Mouse (Mus musculus) heart, adult 11 months (tissue): Measurements from ENCODE around the gene Stx11.

ENCODE experiments used
- DNase-seq: peaks from one replicate; pipeline ENCODE4 v3.0.0; 2022

Gene Stx11

DNA sequence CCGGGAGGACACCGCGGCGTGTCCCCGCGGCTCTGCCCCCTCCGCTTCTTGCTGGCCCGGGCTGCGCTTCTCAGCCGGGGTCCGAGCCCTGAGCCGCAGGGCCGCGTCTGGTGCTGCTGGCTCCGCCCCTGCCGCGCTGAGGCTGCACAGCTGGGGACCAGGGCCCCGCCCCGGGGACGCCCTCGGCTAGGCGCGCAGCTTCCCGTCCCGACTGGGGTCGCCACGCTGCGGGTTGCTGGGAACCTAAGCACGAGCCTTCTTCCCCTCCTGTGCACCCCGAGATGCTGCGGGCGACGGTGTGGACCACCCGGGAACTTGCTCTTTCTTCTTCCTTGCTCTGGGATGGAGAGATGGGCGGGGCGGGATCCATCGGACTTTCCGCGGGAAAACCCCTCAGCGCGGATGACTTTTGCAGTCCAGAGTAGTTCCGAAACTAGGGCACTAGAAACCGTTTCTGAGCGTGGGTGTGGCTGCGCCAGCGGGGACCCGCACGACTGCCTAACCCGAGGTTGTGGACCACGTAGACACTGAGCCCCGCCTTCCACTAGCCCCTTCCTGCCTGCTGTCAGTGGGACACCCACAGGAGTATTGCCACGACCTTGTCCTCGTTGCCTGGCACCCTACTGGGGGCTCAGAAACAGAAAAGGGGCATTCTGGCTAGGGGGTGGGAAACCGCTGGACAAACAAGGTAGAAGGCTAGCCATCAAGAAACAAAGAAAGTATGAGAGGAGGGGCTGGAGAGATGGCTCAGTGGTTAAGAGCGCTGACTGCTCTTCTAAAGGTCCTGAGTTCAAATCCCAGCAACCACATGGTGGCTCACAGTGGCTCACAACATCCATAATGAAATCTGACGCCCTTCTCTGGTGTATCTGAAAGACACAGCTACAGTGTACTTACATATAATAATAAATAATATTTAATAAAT is at the start of gene Stx11:
Gene Stx11 (minus strand): TSS at position 148 of the 925 bp plus-strand sequence.
- peak; percentile 98 for DNase-seq

DNA sequence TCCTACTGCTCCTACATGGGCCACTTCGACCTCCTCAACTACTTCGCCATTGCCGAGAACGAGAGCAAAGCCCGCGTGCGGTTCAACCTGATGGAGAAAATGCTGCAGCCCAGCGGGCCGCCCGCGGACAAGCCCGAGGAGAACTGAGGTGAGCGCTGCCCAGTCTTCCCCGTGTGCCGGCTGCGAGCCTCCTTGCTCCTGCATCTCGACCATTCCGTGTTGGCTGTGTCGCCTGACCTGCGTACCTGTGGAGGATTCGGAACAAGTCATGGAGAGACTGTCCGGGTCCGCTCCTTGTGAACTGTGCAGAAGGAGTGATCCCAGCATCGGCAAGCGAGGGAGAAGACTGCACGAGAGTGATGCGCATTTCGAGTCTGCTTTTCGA is 44.6 kb upstream of the Stx11 start:
- no peak for DNase-seq

DNA sequence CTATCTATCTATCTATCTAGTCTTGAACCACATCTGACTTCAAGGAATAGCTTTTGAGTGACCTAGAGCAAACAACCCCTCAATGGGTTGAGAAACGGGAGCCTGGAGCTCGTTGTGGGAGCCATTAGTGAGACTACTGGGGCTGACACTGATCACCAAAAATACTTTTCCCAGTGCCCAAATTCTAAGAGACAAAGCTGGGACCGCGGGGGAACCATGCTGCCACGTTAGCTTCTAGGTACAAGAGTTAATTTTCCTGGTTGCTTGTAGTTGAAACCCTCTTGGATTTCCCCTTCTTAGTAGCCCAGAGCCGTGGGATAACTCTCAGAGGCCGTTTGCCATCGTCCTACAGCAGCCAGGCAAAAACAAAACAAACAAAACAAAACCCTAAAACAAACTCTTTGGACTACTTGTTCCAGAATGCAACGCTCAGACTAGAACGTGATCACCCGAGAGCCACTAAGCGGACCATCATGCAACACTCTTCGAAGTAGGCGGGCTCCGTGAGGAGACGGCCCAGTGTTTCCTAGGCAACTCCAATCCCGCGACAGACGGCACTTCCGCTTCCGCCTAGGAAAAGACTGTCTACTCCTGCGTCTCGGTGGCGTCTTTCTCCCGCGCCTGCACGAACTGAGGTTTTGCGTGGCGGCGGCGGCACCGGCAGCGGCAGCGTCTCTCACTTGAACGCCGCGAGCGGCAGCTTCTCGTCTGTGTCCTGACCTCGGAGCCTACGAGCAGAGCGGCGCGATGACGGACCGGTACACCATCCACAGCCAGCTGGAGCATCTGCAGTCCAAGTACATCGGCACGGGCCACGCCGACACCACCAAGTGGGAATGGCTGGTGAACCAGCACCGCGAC is 44.0 kb upstream of the Stx11 start:
- DNase-seq, result peak; percentile 100

- peak; percentile 58 for DNase-seq
These were observed 40.9 kb upstream of the Stx11 start, which contains the start of gene Sf3b5 for GRCm38 (mm10) chr10:13005043-13005442. Gene Sf3b5, plus strand, starts transcription at chr10:13005343.

- peak; percentile 96 for DNase-seq
These were observed 32.8 kb upstream of the Stx11 start for GRCm38 (mm10) chr10:12996736-12997477.

DNA sequence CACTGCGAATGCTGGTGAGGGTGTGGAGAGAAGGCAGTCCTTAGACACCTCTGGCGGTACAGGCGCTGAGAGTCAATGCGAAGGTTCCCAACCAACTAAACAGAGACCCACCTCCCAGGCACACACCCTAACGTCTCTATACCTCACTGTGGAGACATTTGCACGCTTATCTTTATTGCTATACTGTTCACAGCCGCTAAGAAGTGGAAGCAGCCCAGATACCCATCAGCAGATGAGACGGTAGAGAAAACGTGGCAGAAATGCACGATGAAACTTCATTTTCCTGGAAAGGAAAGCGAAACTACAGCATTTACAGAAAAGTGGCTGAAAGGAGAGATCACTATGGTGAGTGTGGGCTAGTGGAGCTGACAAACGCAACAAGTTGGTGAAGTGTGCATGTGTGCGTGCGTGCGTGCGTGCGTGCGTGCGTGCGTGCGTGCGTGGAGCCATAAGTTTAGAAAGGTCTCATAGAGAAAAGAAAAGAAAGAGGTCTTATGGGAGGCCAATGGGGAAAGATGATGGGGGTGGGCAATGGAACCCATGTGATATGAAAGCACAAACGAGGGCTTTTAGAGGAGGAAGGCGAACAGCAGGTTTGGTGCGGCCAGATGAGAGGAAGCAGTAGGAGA is 29.4 kb upstream of the Stx11 start:
- DNase-seq, result peak; percentile 40

DNA sequence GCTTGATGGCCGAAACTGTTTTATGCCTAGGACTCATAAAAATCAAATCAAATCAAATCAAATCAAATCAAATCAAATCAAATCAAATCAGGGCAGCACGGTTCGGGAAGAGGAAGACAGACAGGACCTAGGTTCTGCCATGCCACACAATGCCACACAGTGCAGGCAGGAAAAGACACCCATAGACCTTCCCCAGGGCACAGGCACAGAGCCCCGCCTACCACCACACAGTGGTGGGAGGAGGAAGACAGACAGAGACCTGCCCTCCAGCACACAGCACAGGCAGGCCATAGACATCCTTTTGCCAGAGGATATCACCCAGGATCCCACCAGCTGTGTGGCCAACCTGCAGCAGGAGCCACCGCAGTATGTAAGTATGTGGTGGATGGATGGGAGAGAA is 27.9 kb upstream of the Stx11 start:
- DNase-seq, result peak; percentile 36

DNA sequence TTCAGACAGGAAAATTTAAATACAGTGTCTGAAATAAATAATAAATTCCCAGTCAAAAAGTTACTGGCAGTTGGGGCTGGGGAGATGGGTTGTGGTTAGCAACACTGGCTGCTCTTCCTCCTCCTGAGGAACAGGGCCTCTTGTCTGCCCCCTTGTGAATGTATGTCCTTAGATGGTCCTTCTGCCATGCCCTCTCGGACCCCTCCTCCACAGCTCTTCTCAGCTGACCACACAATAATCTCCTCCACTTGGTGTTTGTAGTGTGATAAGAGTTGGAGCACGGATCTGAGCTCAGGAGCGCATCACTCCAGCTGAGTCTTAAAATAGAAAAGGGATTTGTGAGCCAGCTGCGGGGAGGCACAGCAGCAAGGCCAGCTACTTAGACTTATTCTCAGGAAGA is 22.8 kb upstream of the Stx11 start:
- DNase-seq, result peak; percentile 95

DNA sequence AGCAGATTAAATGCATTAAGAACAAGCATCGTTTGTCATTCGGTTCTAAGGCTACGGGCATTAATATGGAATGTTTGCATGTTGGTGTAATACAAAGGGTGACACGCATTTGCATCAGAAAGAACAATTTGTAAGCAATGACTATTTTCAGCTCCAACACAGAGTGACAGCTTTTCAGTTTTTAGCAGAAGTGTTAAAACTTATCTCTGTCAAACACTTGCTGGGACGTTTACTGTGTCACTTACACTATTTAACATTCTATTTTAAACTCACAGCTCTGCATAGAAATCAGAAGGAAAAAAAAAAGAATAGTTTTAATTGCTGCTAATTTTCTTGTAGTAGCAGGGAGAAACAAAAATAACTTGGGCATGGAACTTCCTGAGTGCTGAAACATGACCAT is 22.4 kb upstream of the Stx11 start:
- no peak for DNase-seq

GRCm38 (mm10) chr10:12985028-12985427 is 20.9 kb upstream of the Stx11 start:
- peak; percentile 18 for DNase-seq

DNA sequence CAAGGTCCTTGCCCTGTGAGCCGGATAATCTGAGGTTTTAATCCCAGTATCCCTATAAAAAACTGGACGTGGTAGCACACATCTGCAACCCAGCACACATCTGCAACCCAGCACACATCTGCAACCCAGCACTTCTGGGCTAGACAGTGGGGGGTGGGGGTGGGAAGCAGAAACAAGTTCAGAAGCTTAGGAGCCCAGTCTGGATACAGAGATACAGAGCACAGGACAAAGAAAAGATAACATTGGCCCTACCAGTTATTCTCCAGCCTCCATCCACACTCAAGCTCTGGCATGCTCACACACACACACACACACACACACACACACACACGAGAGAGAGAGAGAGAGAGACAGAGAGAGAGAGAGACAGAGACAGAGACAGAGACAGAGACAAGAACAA is 19.4 kb upstream of the Stx11 start:
- peak; percentile 31 for DNase-seq

DNA sequence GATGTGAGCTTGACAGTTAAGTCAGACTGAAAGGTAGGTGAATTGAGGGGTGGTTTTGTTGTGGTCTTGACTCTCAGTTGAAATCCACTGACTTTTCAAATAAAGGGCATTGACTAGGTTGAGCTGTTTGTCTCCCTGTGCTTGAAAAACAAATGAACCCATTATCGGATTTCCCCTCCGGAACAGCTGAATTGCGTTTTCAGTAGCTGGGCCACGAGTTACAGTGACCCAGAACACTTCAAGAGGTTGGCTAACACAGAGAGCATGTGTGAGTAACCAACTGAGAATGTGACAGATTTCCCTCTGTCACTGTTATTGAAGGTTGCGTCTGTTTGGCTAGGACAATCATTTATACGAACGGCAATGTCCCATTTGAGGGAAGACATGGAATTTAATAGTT is 17.0 kb upstream of the Stx11 start:
- peak; percentile 73 for DNase-seq

- DNase-seq, result peak; percentile 92
These were observed 13.7 kb upstream of the Stx11 start for GRCm38 (mm10) chr10:12977787-12978212.

GRCm38 (mm10) chr10:12976552-12976951 is 12.5 kb upstream of the Stx11 start:
- peak; percentile 64 for DNase-seq

GRCm38 (mm10) chr10:12975957-12976356 is 11.9 kb upstream of the Stx11 start:
- no peak for DNase-seq

GRCm38 (mm10) chr10:12975461-12975860 is 11.4 kb upstream of the Stx11 start:
- DNase-seq, result no peak

GRCm38 (mm10) chr10:12974572-12974971 is 10.5 kb upstream of the Stx11 start:
- DNase-seq, result no peak

DNA sequence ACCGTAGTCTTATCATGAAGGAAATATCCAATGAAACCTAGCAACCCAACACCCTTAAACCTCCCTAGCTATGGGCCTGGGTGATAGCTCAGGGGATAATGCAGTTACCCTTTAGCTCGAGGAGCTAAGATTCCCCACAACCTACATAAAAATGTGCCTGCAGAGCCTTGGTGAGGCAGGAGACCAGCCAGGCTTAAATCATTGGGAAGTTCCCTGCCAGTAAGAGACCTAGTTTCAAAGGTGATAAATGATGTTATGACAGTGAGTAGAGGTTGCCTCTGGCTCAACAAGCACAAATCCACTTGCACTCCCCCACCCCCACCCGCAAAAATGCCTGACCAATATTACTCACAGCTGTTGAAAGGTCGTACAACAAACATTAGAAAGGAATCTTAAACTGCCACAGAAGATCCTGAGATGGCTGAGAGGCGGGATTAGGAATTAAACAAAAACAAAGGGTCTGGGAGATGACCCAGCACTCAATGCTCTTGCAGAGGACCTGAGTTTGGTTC is 1.6 kb upstream of the Stx11 start:
- DNase-seq, result no peak

GRCm38 (mm10) chr10:12963362-12964147 is 543 bp downstream of the Stx11 start:
- no peak for DNase-seq

DNA sequence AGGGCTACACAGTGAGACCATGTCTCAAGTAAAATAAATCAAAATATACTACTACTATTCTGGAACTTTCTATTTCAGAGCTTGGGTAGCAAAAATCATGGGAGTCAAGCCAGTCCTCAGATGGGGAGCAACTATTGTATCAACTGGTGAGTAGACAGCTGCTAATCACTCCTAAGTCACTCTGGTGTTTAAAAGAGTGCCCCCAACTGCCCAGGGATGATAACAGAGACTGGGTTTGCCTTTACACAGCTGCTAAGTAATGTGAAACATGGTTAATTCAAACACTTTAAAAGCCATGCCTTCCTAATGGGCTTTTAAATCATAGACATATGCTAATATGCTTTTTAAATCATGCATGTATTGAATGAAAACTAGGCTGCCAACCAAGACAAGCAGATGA is 1.9 kb downstream of the Stx11 start:
- no peak for DNase-seq

DNA sequence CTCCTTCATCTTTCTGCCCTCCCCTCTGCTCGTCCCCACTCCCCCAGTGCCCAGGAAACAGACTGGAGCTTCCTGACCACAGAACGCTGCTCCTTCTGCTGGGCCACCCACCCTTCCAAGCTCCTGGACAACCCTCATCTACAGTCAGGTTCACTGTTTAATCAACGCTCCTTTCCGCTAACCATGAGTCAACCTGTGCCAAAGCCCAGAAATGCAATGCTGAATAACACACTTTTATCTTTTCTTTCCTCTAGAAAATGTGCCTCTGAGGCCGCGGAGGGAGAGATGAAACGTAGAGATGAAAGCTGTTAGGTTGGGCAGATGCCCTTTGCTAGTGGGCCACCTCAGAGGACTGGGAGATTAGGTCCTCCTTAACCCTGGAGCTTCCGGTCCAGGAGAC is 2.6 kb downstream of the Stx11 start:
- no peak for DNase-seq
